Mouse (Mus musculus) bone marrow, adult 2 months (tissue): ENCODE results near the gene Ccdc151.

Experiments used
- CTCF ChIP-seq: fragments of 200-500 bp; IDR thresholded peaks from 2 replicates; pipeline ENCODE4 v1.5.1; 2011; ENCODE audit warnings: low read length, control low read depth; ENCODE audit not compliant: control insufficient read depth, insufficient read depth
- POLR2A ChIP-seq: fragments of 200-500 bp; IDR thresholded peaks from 2 replicates; pipeline ENCODE4 v1.6.1; 2011; ENCODE audit warnings: low read depth, mild to moderate bottlenecking, control low read depth, low read length, borderline replicate concordance; ENCODE audit not compliant: control insufficient read depth

DNA sequence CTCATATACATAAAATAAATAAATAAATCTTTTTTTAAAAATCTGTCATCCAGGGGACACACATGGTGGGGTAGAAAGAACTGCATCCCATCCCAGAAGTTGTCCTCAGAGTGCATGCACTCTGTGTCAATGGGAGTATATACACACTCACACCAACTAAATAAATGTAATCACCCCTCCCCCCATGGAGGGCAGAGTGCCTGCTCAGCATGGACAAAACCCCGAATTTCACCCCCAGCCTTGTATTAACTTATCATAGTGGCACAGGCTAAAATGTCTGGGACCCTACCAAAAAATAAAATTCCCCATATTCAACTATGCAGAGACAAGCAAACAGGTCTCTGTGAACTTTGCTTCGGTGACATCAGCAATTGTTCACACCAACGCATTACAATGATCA lies 47.8 kb downstream of the Ccdc151 start:
- TF ChIP-seq CTCF: no peak
- no peak for TF ChIP-seq POLR2A
